Mouse (Mus musculus) erythroblast, embryonic 14.5 days (primary cell): ENCODE data around the gene Rgs9.

Experiments
- GATA1 ChIP-seq: IDR thresholded peaks from 2 replicates; pipeline ENCODE4 v1.6.1; 2012; ENCODE audit warnings: low read length, inconsistent platforms, mixed read lengths
- TAL1 ChIP-seq: IDR thresholded peaks from 3 replicates; pipeline ENCODE4 v1.6.1; 2012; ENCODE audit warnings: low read length, inconsistent platforms, mixed read lengths

GRCm38 (mm10) chr11:109330706-109331393, 32.9 kb upstream of the Rgs9 start:
- TF ChIP-seq GATA1 (no peak), TAL1 (no peak)
